Mouse (Mus musculus) heart, postnatal 0 days (tissue): ENCODE measurements around the gene Iqcf3. TPM values are rescaled to one million over a fixed set of nuclear protein-coding genes. Genes with fewer than 3 reads are reported as not detected.

Experiments
- ATAC-seq: fragments of 200-750 bp; cut with Nextera tagmentation; 2 replicates; pipeline ENCODE4 v1.8.0; 2017; ENCODE audit warnings: low read depth, moderate number of reproducible peaks, moderate library complexity; ENCODE audit not compliant: insufficient read depth
- DNase-seq: peaks from one replicate; pipeline ENCODE4 v3.0.0-alpha.2; 2016; ENCODE audit warnings: low spot score
- H3K27ac ChIP-seq: fragments of 300-500 bp; sonication (generic); 2 replicates; pipeline ENCODE4 v1.5.1; 2014; ENCODE audit warnings: low read depth, mild to moderate bottlenecking
- H3K27me3 ChIP-seq: fragments of 300-500 bp; sonication (generic); 2 replicates; pipeline ENCODE4 v1.6.1; 2014; ENCODE audit warnings: low read length, mixed read lengths; ENCODE audit not compliant: control insufficient read depth, insufficient read depth
- H3K36me3 ChIP-seq: fragments of 300-500 bp; sonication (generic); replicated peaks from 2 replicates; pipeline ENCODE4 v1.6.1; 2014; ENCODE audit warnings: low read length, mixed read lengths; ENCODE audit not compliant: control insufficient read depth, insufficient read depth
- H3K4me1 ChIP-seq: fragments of 300-500 bp; sonication (generic); 2 replicates; pipeline ENCODE4 v1.6.1; 2014; ENCODE audit warnings: antibody characterized with exemption; ENCODE audit not compliant: control insufficient read depth, insufficient read depth
- H3K4me2 ChIP-seq: fragments of 300-500 bp; sonication (generic); 2 replicates; pipeline ENCODE4 v1.6.1; 2014; ENCODE audit warnings: low read depth, mild to moderate bottlenecking, low read length, moderate library complexity
- H3K4me3 ChIP-seq: fragments of 300-500 bp; sonication (generic); 2 replicates; pipeline ENCODE4 v1.5.1; 2014; ENCODE audit warnings: low read depth, low read length
- H3K9ac ChIP-seq: fragments of 300-500 bp; sonication (generic); replicated peaks from 2 replicates; pipeline ENCODE4 v1.6.1; 2014; ENCODE audit warnings: low read depth, low read length, mixed read lengths
- H3K9me3 ChIP-seq: fragments of 300-500 bp; sonication (generic); replicated peaks from 2 replicates; pipeline ENCODE4 v1.6.1; 2016; ENCODE audit warnings: low read length; ENCODE audit not compliant: control insufficient read depth
- CTCF ChIP-seq: IDR thresholded peaks from 2 replicates; pipeline ENCODE4 v1.5.1; 2016; ENCODE audit warnings: antibody characterized with exemption, control low read depth, low read depth
- EP300 ChIP-seq: IDR thresholded peaks from 2 replicates; pipeline ENCODE4 v1.6.1; 2016; ENCODE audit warnings: antibody characterized with exemption, low read depth
- WGBS: fragments of 180-500 bp; shearing (Covaris S2); extraction: QIAGEN DNeasy Blood & Tissue Kit; methylation state at CpG from one replicate; pipeline ENCODE4 v1.1.7; 2014; 5-methylcytosine and 5-hydroxymethylcytosine counted together
- polyA plus RNA-seq: library from polyadenylated mRNA; unstranded; fragments of >200 nt; fragmentation: Nextera tagmentation; extraction: Ambion mirVana; gene quantifications from 2 replicates; pipeline ENCODE4 v1.2.1, GENCODE M21; 2015
- total RNA-seq: library from RNA; depleted of rRNA; stranded (reverse); fragments of >200 nt; gene quantifications from 2 replicates; pipeline ENCODE4 v1.2.3, GENCODE M21; 2014; ENCODE audit warnings: low replicate concordance

Gene Iqcf3
- total and polyA plus RNA-seq, 2 experiments from 2014 or later: not detected

DNA sequence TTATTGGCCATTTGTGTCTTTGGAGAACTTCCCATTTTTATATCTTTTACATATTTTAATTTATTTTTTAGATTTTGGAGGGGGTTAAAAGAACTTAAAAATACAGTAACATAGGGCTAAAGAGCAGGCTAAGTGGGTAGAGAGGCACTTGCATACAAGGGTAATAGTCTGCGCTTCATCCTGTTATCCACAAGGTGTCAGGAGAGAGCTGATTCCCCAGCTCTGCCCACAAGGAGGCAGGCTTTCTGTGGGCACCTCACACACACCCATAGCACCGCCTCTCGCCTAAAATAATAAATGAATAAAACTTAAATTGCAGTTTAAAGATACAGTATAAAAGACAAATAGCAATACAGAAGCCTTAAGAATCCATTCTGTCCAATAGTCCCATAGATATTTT lies 29.6 kb downstream of the Iqcf3 start:
- 30% methylated on average over 3 of the region's 3 CpGs for whole genome bisulfite sequencing
- no peaks in the 10 kb centered on the region for H3K36me3 ChIP-seq
- H3K27ac ChIP-seq: no peak overlapping the region
- H3K4me2 ChIP-seq: no peak overlapping the region
- no peak overlapping the region for H3K9ac ChIP-seq
- no peaks in the 10 kb centered on the region for H3K4me1 ChIP-seq
- DNase-seq (no peak), ATAC-seq (no peak)
- no peaks in the 10 kb centered on the region for H3K27me3 ChIP-seq
- TF ChIP-seq CTCF (peak; percentile 80), EP300 (no peak)
- no peak overlapping the region for H3K4me3 ChIP-seq
- H3K9me3 ChIP-seq: no peaks in the 10 kb centered on the region

DNA sequence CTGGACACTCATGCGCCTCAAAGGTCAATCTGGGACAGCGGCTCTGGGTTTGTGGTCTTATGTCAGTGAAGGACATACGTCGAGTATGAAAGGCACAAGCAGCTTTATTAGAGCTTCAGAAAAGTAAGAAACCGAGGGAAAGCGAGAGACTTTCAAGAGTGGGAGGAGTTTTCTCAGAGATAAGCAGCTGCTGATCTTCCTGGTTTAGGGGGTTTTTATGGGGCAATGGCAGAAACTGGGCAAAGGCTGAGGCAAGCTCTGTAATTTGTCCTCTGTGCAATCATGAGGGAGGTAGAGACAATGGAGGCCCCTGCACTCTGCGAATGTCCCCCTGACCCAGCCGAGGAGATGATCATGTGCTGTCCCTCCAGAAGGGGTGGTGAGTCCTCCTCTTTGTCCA lies 41.5 kb downstream of the Iqcf3 start:
- H3K27me3 ChIP-seq: no peaks in the 10 kb centered on the region
- H3K4me2 ChIP-seq: no peak overlapping the region
- no peak overlapping the region for H3K9ac ChIP-seq
- 65% methylated on average over 8 of the region's 8 CpGs for WGBS
- TF ChIP-seq EP300 (no peak), CTCF (no peak)
- no peak for DNase-seq
- ATAC-seq: no peak
- no peaks in the 10 kb centered on the region for H3K4me1 ChIP-seq
- no peak overlapping the region for H3K27ac ChIP-seq
- H3K9me3 ChIP-seq: no peaks in the 10 kb centered on the region
- no peaks in the 10 kb centered on the region for H3K36me3 ChIP-seq
- no peak overlapping the region for H3K4me3 ChIP-seq

DNA sequence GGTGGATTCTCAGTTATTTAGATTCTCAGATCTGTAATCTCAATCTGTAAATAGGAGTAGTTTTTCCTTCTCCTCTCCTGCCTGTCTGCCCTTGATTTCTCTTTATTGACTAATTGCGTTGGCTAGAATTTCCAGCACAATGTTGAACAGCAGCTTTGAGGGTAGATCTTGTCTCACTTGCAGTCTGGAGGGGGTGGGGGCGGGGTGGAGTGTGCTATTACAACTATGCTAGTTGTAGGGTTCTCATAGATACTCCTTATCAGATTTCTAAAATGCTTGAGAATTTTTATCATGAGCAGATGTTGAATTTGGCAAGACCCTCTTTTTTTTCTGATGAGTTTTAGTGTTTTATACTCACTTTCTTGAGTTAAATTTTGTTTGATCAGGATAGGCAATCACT lies 42.0 kb downstream of the Iqcf3 start:
- no peak overlapping the region for H3K4me3 ChIP-seq
- no peaks in the 10 kb centered on the region for H3K27me3 ChIP-seq
- H3K4me1 ChIP-seq: no peaks in the 10 kb centered on the region
- no peak for TF ChIP-seq CTCF
- no peak for TF ChIP-seq EP300
- 63% methylated on average over 2 of the region's 2 CpGs for WGBS
- no peak overlapping the region for H3K4me2 ChIP-seq
- no peak for DNase-seq
- H3K9me3 ChIP-seq: no peaks in the 10 kb centered on the region
- no peak overlapping the region for H3K9ac ChIP-seq
- ATAC-seq: no peak
- no peaks in the 10 kb centered on the region for H3K36me3 ChIP-seq
- H3K27ac ChIP-seq: no peak overlapping the region

DNA sequence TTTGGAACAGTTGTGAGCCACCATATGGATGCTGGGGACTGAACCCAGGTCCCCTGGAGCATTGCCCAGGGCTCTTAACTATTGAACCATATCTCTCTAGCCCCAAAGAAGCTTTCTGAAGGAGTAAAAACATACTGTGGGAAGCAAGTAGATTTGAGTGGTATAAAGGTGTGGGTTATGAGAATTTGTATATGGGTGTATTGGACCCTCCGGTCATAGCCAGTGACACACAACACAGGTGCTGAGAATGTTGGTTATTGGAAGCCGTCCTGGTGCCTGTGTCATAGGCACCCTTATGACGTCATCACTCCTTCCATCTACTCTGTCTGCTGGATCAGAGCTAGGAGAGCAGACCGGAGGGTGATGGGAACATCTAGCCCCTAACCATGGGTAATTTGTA lies 47.2 kb downstream of the Iqcf3 start, which contains the start of gene Iqcf5:
Gene Iqcf5, plus strand, starts transcription at position 301 of the 400 bp plus-strand sequence.
- Histone ChIP-seq H3K27me3 (no peaks in the 10 kb centered on the region), H3K9me3 (no peaks in the 10 kb centered on the region), H3K4me1 (peaks cover 4% of the 10 kb centered on the region; the same call in 1 of the 2 replicates), H3K9ac (no peak within 1 kb of the TSS), H3K27ac (no peak within 1 kb of the TSS), H3K4me2 (no peak within 1 kb of the TSS), H3K4me3 (no peak within 1 kb of the TSS), H3K36me3 (no peaks in the 10 kb centered on the region)
- ATAC-seq (no peak), DNase-seq (no peak)
- WGBS: 90% methylated on average over 4 of the region's 4 CpGs
- TF ChIP-seq CTCF (no peak), EP300 (no peak)

DNA sequence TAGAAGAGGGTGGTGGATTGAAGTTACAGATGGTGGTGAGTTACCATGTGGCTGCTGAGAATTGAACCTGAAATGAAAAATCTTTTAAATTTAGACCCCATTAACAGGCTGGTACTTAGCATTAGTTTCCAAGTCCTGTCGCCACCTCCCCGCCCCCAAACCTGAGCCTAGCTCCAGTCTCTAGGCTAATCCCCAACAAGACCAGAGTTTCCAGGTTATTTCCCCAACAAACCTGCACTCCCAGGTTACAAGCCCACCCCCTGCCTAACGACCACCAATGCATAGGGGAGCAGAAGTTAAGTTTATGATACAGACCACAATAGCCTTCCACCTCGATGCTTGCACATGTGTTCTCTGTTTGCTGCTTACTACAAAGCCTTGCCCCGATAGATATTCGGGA lies 47.9 kb downstream of the Iqcf3 start:
- peaks cover 4% of the 10 kb centered on the region; the same call in 1 of the 2 replicates for H3K4me1 ChIP-seq
- TF ChIP-seq EP300 (no peak), CTCF (no peak)
- H3K27me3 ChIP-seq: no peaks in the 10 kb centered on the region
- no peaks in the 10 kb centered on the region for H3K9me3 ChIP-seq
- no peaks in the 10 kb centered on the region for H3K36me3 ChIP-seq
- no peak overlapping the region for H3K4me2 ChIP-seq
- WGBS: 73% methylated on average over 6 of the region's 6 CpGs
- ATAC-seq (no peak), DNase-seq (no peak)
- H3K9ac ChIP-seq: no peak overlapping the region
- H3K4me3 ChIP-seq: no peak overlapping the region
- no peak overlapping the region for H3K27ac ChIP-seq

DNA sequence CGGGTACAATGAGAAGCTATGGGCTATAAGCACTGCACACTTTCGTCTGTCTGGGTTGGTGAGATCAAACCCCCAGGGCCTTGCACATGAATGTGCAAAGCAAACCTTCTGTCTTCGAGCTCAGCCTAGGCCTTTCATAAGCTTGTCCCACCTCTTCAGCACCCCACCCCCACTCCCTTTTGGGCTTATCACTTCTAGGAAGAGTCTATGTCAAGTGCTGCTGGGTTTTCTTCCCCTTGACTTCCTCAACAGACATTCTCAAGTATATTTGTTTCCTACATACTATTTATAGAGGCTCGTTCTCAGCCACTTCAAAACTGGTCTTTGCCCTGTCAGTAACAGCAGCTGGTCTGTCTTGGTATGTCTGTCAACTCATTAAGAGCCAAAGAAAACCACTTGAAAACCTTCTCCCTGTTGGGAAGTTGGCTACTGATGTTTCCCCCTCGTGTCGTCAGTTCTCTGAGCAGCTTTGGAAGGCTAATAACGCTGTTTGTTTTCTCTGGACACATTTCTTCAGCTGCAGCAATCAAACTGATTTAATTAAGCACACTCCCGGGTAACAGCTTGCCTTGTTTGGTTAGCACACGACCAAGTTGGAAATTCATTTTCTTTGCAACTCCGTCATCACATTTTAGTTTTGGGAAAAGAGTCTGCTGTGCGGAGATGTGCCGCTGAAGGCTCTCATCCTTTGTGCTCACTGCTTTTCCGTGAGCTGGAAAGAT lies 48.5 kb downstream of the Iqcf3 start:
- no peak for DNase-seq
- Histone ChIP-seq H3K9ac (no peak overlapping the region), H3K27me3 (no peaks in the 10 kb centered on the region), H3K4me2 (no peak overlapping the region), H3K36me3 (no peaks in the 10 kb centered on the region), H3K9me3 (no peaks in the 10 kb centered on the region), H3K27ac (no peak overlapping the region), H3K4me3 (no peak overlapping the region), H3K4me1 (peaks cover 4% of the 10 kb centered on the region; the same call in 1 of the 2 replicates)
- WGBS: 28% methylated on average over 13 of the region's 13 CpGs
- TF ChIP-seq CTCF: no peak
- TF ChIP-seq EP300: no peak
- ATAC-seq: no peak
